Mouse (Mus musculus) c-Kit-positive CD71-negative TER-119-negative erythroid progenitor cells, embryonic 14.5 days (primary cell): ENCODE results near the gene C330007P06Rik.
A peak's percentile ranks its signal among the peaks of the same experiment; 100 is the strongest.

ENCODE experiments used
- DNase-seq: peaks from one replicate; pipeline ENCODE4 v3.0.0-alpha.2; 2013; ENCODE audit warnings: low read depth

Gene C330007P06Rik

DNA sequence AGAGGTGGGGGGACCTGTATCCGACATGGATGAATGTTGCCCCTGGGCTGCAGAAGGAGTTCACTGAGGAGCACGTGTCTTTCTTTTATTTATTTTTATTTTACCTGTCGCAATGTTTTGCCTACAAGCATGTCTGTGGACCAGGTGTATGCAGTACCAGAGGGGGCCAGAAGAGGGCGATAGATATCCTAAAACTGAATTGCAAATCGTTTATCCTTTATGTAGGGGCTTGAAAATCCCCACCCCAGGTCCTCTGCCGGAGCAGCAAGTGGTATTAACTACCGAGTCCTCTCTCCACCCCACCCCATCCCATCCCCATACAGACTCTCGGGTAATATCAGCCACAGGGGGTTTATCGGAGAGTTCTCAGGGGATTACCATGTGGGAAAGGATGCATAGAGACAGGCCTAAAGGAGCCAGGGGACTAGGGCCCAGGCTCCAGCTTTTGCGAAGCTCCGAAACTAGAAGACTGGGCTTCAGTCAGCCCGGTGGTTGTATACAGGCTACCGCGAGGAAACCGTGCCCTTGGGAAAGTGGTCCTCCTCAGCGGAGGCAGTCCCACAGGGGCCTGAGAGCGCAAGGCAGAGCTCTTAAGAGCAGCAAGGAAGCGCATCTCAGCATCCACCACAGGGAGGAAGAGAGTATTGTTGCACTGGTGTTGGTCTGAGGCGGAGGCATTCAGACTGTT, 40.4 kb downstream of the C330007P06Rik start:
- DNase-seq = no peak

DNA sequence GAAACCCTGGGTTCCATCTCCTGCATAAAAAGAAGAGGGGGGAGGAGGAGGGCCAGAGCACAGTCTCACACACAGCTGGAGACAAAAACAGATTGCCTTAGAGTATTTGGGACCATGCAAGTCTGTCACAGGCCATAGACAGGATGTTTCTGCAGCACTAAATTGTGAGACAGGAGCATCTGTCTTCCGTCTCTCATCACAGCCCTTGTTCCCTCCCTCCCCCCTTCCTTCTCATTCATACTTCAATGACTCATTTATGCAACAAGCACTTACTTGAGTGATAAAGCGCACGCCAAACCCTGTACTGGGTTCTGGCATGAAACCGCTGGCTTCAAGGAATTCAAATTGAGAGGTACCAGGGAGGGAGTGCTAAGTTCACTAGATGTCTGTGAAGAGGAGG, 42.3 kb downstream of the C330007P06Rik start:
- no peak for DNase-seq

DNA sequence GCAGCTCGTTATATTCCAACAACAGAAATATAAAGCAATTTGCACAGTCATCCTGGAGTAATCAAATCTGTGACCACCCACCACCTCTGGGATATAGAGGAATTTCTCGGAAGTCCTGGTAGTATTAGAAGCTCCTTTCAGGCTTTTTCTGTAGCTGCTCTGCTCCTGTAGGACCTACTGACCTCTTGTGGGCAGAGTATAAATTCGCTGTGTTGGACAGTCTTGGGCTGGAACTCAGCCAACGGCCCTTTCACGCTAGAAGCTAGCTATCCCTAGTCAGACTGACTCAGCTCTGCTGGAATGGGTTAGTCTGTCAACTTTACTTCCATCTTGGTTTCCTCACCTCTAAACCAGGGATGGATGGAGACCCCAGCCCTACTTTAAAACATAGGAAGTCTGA, 43.6 kb downstream of the C330007P06Rik start:
- no peak for DNase-seq

DNA sequence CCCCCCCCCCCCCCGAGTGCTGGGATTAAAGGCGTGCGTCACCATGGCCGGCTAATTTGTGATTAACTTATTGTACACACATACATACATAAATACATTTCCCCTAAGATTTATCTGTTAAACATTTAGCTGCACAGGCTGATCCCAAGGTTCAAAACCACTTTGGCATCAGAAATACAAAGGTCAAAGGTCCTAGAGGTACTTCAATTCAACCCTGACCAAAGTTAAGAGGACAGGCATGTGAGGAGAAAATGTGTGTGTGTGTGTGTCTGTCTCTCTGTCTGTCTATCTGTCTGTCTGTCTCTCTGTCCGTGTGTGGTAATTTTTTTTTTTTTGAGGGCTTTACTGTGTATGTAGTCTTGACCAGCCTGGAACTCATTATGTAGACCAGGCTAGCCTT, 47.0 kb downstream of the C330007P06Rik start:
- DNase-seq = no peak

DNA sequence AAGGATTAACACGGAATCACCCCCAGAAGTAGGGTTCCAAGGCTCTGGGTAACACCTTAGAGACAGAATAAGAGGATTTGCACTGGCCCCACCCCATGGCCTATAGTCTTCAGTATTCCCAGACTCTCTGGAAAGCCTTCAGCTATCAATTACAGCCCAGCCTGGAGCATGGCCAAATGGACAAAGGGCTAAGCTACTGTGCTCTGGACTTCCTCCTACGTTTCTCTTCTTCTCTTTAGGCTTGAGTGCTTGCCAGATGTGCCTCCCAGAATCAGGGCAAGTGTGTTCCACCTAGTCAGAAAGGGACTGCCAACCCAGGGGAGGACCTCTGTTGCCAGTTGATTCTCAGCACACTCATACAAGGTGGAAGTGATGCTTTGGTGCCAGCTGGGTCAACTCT, 48.9 kb downstream of the C330007P06Rik start:
- DNase-seq = no peak

DNA sequence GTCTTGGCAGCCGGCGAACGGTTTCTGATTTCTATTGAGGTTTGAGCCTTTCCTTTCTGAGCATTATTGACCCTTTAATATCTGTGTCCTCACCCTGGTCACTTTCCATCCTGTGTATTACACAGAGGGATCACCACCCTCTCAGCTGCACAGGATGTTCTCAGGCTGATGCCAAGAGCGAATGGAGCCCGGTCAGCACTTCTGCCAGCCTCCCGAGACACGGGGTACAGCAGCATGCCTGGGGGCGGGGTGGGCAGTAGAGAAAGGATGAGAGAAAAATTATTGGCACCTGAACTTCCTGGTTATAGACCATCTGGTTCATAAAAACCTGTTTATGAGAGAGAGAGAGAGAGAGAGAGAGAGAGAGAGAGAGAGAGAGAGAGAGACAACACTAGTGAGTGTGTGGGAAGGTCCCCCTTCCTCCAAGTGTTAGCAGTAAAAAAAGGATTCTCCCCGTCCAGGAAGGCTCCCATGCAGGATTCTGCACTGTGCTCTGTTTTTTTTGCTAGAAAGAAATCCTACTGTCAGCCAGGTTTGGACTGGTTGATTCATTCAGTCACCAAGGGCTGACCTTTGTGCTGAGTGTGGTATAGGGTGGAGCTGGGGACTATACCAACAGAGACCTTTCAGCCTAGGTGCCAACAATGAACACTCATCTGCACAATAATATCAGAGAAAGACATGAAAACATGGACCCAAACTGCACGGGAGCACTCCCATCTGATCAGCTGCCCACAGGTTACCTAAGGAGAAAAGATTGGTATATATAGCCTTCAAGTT, 49.8 kb downstream of the C330007P06Rik start:
- no peak for DNase-seq

DNA sequence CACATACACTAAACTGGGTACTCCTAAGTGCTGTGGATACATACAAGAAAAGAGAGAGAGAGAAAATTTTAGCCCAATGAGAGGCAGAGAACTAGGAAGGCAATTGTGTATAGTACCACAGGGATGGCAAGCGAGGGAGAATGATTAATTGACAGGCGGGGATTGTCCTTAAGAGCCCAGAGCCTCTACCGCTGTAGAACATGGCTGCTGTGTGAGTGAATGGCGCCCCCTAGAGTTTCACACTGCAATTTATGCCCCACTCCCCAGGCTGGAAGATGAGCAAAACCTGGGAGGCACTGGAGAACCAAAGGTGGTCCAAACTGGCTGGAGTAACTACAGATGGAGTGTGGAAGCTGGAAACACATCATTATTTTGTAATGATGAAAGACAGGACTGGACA, 53.7 kb downstream of the C330007P06Rik start:
- DNase-seq = no peak

DNA sequence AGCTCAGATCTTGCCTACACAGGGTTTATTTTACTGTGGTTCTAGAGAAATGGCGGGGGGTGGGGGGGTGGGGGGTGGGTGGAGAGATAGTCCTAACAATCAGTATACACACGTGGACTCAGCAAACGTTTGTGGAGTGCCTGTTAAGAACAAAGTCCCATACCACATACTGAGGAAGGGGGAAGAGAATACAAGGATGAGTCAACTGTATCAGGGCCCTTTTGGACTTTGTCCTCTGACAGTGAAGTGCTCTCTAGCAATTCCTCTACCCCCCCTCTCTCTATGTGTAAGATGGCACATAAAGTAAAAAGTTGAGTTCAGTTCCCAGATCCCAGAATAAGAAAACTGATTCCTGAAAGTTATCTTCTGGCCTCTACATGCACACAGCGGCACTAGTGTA, 54.3 kb downstream of the C330007P06Rik start:
- DNase-seq = no peak

DNA sequence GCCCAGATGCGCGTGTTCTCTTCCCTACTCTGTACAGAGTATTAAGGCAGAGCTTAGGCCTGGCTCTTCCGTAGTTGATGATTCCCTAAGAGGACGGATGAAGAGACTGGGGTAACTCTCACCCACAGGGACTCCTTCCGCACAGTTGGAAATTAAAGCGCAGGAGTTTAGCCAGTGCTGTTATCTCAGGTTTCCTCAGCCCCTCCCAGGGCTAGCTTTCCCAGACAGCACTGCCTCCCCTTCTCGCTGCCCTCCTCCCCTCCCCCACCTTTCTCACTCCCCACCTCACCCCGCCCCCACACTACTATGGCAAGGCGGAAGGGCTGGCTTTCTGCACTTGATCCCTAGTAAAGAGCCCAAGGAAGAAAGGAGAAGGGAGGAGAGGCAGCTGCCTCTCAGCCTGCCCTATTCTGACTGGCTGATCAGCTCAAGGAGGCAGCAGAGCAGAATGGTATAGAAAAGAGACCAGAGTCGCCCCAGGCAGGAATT, 56.9 kb downstream of the C330007P06Rik start:
- no peak for DNase-seq

DNA sequence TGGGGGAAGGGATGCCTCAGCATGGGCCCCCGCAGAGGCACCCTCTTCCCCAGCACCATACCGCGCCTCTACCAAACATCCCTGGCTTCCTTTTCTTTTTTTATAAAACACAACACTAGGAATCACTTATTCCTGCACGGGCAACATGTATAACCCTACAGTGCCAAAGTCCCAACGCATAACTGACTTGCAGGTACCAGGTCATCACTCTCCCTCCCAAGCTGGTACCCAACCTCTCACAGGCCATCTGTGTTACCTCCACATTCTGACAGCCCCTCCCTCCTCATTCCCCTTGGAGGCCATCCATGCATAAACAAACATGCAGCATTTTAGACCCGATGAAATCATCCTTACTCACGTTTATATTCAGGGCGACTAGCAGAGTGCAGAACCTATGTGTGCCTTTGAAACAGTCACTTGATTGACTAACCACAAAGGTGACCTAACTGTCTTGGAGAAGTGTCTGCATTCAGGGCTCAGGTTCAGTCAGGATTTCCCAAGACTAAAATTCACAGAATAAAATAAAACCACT, 57.5 kb downstream of the C330007P06Rik start:
- DNase-seq = no peak

DNA sequence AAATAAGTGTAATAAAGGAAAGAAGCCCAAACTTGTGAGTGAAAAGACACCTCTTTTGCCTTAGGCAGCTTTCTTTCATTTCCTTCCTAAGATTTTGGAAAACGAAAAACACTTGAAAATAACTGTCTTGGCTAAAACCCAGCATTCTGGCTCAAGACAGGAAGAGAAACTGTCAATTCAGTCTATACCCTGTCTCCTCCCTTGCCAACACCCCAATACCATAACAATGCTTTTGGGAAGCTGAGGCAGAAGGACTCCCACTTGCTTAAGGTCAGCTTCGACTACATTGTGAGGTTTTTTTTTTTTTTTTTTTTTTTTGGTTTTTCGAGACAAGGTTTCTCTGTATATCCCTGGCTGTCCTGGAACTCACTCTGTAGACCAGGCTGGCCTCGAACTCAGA, 58.5 kb downstream of the C330007P06Rik start:
- DNase-seq = no peak

DNA sequence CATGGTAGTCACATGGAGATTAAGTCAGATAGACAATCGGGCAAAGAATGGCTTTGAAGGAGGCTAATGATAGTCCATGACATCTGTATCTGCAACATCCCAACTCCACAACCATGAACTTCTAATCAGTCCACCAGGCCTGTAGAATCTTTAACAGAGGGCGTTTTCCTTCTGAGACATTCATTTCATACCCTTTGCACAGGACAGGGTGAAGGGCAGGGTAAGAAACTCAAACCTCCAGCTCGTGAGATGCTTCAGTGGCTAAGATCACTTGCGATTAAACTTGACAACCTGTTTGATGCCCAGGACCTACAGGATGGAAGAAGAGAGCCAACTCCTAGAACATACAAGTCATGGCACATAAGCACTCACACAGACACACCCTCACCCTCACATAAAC, 58.9 kb downstream of the C330007P06Rik start:
- DNase-seq = no peak

DNA sequence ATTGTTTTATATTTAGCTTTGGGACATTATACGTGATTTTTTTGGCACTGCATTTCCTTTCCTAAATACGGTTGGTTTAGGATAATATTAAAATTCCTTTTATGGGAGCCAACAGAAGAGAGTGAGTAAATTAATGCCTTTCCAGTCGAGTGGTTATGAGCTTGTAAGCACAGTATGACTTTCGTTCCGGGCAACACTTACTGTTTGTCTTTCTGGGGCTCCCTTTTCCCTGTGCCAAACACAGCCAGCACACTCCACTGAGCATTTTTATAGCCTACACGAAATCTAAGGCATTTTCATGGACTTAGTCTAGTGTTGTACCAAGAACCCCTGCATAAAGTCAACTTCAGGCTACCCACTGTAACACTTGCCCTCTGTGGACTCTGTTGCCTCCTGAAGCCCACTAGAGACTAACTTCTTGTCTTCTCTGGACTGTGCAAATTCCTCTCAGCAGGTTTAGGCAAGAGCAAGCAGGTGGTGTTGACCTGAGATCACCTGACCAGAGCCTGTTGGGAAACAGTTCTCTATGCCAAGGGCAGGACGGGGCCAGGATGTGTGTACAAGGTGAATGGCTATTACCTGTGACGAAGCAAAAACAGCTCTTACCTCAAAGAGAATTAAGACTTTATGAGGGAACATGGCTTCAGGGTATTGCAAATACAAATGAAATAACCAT, 59.6 kb downstream of the C330007P06Rik start:
- DNase-seq = no peak

DNA sequence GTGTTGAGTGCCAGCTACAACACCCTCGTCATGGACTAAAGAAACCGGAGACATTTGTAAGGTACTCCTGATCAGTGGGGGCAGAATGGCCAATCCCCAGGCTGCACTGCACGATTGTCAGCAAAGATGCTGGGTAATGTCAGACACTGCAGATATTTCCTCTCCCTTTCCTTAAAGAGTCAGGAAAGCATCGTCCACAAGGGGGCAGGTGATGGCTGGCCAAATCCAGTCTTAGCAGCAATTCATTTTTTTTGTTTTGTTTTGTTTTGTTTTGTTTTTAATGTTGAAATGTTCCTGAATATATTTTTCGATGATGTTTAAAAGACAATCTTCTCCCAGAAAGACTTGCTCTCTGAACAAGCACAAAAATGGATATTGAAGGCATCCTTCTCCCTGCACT, 62.5 kb downstream of the C330007P06Rik start:
- DNase-seq = no peak

DNA sequence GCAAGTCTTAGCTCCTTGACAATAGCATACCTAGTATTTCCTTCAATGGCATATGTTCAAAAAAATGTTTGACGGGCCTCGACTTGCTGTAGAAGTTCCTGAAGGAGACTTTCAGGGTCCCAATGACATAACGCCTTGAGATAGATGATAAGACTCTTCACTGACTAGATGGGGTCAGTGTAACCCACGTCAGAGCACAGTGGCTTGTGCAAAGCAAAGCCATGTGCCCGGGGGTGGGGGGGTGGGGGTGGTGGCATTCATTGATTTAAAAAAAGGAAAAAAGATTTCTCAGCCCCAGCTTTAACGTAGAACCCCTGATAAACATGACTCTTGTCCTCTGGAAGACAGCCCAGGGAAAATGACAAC, 65.6 kb downstream of the C330007P06Rik start:
- no peak for DNase-seq

DNA sequence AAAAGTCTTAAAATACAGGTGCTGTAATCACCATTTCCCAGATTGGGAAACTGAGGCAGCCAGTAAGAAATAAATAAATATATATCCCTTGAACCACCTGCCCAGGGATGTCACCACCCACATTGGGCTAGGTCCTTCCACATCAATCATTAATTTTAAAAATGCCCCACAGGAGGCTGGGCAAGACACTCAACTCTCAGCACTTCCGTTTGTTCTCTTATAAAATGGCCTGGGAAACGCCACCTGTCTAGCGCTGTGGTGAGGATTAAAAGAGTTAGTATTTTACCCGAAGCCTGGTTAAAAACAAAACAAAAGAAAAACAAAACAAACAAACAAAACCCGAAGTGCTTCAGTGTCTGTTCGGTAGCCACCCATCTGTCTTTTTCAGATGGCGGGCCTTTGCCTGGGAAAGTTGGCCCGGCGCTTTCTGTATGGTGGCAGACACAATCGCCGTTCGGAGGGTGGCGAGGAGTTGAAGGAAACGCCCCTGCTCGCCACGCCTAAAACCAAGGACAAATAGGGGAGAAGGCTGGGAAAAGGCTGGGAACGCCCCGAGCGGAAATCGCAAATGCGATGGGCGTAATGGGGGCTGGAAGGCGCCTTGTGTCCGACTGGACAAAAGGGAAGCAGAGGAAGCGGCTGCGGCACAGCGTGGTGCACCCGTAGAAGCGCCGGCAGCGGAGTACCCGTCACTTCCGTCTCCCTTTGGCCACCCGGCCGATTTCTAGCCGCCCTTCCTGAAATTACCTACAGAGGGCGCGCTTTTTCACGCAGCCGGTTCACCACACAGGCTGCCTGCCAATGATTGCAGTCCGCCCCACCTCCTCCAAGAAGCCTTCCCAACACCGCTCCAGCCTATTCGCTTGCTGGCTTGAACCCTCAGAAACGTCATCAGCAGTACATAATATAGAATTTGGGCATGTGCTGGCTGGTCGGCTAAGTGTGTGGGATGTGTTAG, 66.3 kb downstream of the C330007P06Rik start:
- DNase-seq = peak; percentile 69

DNA sequence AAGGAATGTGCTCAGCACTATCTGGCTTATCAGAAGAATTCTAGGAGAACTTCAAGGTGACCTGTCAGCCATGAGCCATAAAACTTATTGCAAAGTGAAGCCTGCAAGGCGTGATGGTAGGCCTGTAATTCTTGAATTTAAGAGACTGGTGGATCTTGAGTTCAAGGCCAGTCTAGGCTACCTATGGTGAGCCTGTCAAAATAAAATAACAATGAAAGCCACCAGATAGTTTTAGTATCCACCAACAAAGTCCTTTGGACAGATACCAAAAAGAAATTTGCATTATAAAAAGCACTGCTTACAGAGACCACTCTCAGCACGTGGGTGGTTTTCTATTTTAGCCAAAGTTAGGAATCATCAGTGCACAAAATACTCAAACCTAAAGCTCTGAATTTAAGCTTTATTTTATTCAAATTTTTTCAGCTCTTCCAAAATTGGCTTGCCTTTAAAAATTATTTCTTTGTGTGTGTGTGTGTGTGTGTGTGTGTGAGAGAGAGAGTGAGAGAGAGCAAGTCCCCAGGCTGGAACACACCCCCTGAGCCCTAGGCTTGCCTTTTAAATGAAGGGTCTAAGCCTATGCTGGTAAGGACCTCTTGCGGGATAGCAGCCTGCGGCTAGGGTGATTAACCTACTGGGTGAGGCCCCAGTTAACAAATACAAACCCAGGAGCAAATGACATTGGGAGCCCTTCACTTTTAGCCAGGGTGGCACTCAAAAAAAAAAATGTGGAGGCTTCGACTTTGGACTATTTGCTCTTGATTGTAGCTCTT, 68.3 kb downstream of the C330007P06Rik start:
- no peak for DNase-seq

DNA sequence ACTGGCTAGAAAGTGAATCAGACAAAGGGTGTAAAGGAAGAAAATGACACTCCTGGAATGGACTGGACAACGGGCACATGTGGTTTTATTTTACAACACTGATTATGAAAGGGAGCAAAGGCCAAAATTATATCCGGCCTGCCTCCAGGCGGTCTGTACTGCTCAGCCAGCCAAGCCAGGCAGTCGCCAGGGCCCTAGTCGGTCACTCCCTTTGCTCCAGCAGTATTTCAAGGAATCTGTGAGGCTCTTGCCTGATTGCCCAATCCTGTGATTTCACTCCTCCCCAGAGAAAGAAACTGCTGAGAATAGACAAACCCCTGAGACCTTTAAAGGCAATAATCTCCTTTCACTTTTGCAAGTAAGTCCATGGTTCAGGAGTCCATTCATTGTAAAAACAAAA, 69.7 kb downstream of the C330007P06Rik start:
- no peak for DNase-seq

DNA sequence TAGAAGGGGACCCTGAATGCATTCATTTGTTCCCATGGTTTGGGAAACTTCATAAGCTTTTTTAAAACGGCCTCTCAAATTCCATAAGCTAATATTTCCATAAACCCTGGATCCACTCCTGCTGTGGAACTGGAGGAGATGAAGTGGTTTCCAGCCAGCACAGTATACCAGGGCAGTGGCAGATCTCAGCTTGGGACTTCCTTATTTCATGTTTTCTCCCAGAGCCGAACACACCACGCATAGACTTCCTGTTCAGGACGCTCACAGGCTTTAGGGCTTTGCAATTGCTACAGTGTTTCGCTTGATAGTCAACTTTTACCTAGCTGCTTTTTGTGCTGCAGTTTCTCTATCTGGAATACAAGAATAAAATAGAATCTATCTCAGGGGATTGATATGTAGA, 70.7 kb downstream of the C330007P06Rik start:
- DNase-seq = no peak

DNA sequence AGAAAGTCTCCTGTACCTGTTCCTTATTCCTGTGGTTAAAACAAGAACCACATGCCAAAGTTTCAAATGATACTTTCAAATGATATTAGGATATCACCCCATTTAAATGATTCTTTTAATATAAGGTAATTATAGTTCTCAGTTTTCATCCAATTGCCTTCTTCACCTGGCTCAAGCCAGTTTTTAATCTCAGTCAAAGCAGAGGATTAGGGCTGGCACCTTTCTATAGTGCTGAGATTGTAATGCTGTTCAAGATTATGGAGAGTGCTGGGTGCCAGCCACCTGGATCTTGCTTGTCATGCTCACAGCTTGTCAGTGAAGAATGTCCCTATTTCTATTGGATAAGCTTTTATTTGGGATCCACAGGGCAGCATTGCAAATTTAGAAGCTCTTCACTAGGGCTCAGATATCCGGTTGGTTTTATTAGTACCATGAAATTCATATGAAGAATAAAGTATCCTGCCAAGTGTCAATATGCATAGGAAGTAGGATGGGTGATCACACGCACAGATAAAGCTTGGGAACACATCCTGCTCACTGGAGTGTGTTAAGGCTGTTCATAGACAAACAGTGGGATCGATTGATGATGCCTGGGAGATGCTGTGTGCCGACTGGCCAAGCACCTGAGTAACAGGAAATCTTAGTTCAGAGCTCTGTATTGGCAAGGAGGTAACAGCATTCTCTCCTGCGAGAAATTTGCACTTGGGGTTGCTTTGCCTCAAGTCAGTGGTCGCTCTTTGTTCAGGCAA, 74.6 kb downstream of the C330007P06Rik start:
- DNase-seq = no peak
